Mouse (Mus musculus): ENCODE data around the gene Zfp738. TPM values are rescaled to one million over a fixed set of nuclear protein-coding genes. Genes with fewer than 3 reads are reported as not detected.

The Zfp738 gene
- under 1 TPM; 0.04 to 0.78 TPM for polyA plus RNA-seq (2012; fragmentation: generic; extraction: Trizol)

DNA sequence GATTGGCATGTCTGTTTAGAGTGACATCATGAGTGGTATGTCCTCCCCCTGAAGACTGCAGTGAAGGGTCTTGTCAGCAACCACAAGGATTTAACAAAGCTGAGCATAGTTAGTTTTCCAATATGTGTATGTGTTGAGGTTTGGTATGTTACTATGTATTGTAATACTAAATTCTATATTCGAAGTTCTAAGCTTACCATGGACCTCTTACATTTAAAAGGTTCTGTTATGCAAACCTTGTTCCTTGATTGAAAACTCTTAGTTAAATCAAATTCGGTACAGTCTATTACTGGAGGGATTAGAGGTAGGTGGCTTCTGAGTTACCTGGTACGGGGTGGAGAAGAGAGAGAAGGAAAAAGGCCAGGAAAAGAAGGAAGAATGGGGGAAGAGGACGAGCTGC lies at the start of gene Zfp738:
TSS of gene Zfp738 (minus strand) at position 101 of the 400 bp plus-strand sequence.

DNA sequence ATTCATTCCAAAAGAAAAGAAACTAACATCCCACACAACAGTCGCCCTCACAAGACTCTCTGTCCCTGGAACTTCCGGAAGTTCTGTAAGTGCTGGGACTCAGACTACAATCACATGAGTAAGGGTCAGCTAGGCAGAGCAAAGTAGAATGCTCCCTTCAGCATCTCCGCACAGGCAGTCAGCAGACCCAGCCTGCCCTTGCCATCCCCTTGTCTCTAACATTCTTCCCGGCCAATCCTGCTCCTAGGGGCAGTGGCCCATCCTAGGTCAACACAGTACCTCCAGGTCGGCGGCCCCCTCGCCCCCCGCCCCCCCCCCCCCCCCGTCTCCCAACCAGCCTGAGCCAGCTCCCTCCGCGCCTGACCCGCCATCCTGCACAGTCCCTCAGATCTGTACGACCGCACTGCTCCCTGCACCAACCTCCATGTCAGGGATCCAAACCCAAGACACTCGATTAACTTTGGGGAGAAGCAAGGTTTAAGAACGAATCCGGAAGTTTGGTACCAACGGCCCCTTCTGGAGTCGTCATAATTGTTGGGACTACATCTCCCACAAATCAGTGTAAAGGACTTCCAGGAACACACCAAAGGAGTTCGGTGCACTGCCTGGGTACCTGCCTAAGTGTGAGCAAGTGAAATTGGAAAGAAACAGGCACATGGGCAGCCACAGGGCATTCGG lies 41.9 kb upstream of the Zfp738 start, which contains the start of gene Zfp65:
TSS of gene Zfp65 (minus strand) at position 533 of the 678 bp plus-strand sequence.

DNA sequence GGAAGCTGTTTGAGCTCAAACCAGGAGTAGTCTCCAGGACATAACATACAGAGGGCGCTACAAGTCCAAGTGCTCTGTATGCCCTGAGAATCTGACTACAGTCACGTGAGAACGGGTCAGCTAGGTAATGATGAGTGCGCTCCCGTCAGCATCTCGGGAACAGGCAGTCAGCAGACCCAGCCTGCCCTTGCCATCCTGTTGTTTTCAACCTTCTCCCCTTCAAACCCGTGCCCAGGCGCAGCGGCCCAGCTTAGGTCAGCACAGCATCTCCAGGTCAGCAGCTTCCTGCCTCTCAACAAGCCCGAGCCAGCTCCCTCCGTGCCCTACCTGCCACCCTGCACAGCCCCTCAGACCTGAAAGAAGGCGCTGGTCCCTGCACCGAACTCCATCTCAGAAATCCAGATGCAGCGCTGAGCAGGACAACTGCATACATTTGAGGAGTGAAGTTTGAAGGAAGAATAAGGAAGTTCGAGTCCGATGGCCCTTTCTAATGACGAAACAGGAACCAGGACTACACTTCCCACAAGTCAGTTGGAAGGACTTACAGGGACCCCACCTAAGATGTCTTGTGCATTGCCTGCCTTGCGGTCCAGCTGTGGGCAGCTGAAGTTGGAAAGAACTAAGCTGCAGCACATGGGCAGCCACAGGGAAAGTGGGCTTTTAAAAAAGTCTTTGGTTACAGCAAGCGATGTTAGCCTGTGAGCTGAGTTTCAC lies 49.4 kb downstream of the Zfp738 start, which contains the start of the genes Gm49345 and Zfp729a:
TSS of gene Gm49345 (minus strand) at position 476 of the 714 bp plus-strand sequence.
TSS of gene Zfp729a (minus strand) at position 498 of the 714 bp plus-strand sequence.

DNA sequence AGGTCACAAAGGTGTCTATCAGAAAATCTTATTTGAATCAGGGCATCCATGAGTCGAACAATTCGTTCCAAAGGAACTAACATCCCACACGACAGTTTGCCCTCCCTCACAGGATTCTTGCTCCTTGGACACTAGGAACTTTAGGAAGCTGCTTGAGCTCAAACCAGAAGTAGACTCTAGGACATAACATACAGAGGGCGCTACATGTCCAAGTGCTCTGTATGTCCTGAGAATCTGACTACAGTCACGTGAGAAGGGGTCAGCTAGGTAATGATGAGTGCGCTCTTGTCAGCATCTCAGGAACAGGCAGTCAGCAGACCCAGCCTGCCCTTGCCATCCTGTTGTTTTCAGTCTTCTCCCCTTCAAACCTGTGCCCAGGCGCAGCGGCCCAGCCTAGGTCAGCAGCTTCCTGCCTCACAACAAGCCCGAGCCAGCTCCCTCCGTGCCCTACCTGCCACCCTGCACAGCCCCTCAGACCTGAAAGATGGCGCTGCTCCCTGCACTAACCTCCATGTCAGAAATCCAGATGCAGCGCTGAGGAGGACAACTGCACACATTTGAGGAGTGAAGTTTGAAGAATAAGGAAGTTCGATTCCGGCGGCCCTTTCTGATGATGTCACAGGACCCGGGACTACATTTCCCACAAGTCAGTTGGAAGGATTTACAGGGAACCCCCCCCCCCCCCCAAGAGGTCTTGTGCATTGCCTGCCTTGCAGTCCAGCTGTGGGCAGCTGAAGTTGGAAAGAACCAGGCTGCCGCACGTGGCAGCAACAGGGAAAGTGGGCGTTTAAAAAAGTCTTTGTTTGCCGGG lies 77.6 kb downstream of the Zfp738 start, which contains the start of gene Zfp729b:
TSS of gene Zfp729b (minus strand) at position 642 of the 811 bp plus-strand sequence.

Other genes starting within 250 kb of the Zfp738 start
- gene Zfp874a, start 235.4 kb downstream of the Zfp738 start, polyA plus RNA-seq (2012; fragmentation: generic; extraction: Trizol), result 1 to 10 TPM in 1 of 2 experiments, under 1 TPM in 1; 0.05 to 1.8 TPM
- gene Zfp874b, start 202.8 kb downstream of the Zfp738 start, polyA plus RNA-seq (2012; fragmentation: generic; extraction: Trizol), result 1 to 10 TPM in 1 of 2 experiments, under 1 TPM in 1; 0.08 to 1.9 TPM
- 1 to 10 TPM in 1 of 2 experiments, under 1 TPM in 1; 0.16 to 2.1 TPM for gene Zfp58, start 186.5 kb downstream of the Zfp738 start, polyA plus RNA-seq (2012; fragmentation: generic; extraction: Trizol)
- gene Gm26965, start 160.9 kb downstream of the Zfp738 start, polyA plus RNA-seq (2012; fragmentation: generic; extraction: Trizol), result not detected
- 10 to 100 TPM; 13.1 to 51.3 TPM for gene Zfp87, start 160.9 kb downstream of the Zfp738 start, polyA plus RNA-seq (2012; fragmentation: generic; extraction: Trizol)
- gene Zfp748, start 133.2 kb downstream of the Zfp738 start, polyA plus RNA-seq (2012; fragmentation: generic; extraction: Trizol), result under 1 TPM; 0.07 to 0.77 TPM
- under 1 TPM; 0.02 to 0.58 TPM for gene Zfp729b, start 77.4 kb downstream of the Zfp738 start, polyA plus RNA-seq (2012; fragmentation: generic; extraction: Trizol)
- under 1 TPM in 1 of 2 experiments, not detected in 1; 0.17 TPM for gene Gm49345, start 49.3 kb downstream of the Zfp738 start, polyA plus RNA-seq (2012; fragmentation: generic; extraction: Trizol)
- gene Zfp729a, start 49.3 kb downstream of the Zfp738 start, polyA plus RNA-seq (2012; fragmentation: generic; extraction: Trizol), result 1 to 10 TPM in 1 of 2 experiments, under 1 TPM in 1; 0.16 to 1.4 TPM
- gene Zfp65, start 42.1 kb upstream of the Zfp738 start, polyA plus RNA-seq (2012; fragmentation: generic; extraction: Trizol), result under 1 TPM; 0.07 to 0.89 TPM
- gene Zfp85, start 68.2 kb upstream of the Zfp738 start, polyA plus RNA-seq (2012; fragmentation: generic; extraction: Trizol), result under 1 TPM; 0.04 to 0.86 TPM
- gene Zfp493, start 92.6 kb upstream of the Zfp738 start, polyA plus RNA-seq (2012; fragmentation: generic; extraction: Trizol), result under 1 TPM in 1 of 2 experiments, not detected in 1; 0.20 TPM
- gene Zfp273, start 126.7 kb upstream of the Zfp738 start, polyA plus RNA-seq (2012; fragmentation: generic; extraction: Trizol), result under 1 TPM in 1 of 2 experiments, not detected in 1; 0.48 TPM
- under 1 TPM in 1 of 2 experiments, not detected in 1; 0.15 TPM for gene Gm10037, start 144.0 kb upstream of the Zfp738 start, polyA plus RNA-seq (2012; fragmentation: generic; extraction: Trizol)
- not detected for gene BC048507, start 176.3 kb upstream of the Zfp738 start, polyA plus RNA-seq (2012; fragmentation: generic; extraction: Trizol)

Measured in C3H10T1/2 (cell line).